Mouse (Mus musculus): ENCODE measurements at regions not wholly inside any gene's neighbourhood (a gene's known extent, or its start where the extent isn't known, plus 50 kb on each side); places are given as distances from the start of the nearest gene placed in this dataset.
"Not testable (repeated sequence)": the region's sequence is repeated elsewhere in the genome, so short reads cannot be mapped to it uniquely, and the experiment has no call there.

DNA sequence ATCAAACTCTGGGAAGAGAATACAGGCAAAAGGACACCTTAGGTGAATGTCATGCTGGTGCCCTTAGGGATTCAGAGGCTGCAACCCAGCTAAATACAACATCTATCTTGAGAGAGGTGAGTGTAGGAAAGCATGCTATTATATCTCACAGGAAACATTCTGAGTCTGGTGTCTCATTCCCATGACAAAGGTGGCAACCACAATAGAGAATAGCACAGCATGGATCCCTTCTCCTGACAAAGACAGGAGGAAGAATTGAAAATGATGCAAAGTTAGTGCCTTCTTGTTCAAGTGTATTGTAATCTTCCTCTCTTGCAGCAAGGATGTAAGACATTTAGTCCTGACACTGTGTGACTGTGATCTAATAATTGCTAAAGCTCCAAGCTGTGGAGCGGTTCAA, 532.8 kb downstream of the Tfec start:
- TF ChIP-seq CTCF (IDR thresholded peaks at IDR 0.05; ENCODE audit: low read depth, low read length) = no peak
- no peak for TF ChIP-seq POLR2A (IDR thresholded peaks at IDR 0.05; ENCODE audit: borderline replicate concordance, low read depth, low read length)
- no peaks in the 10 kb centered on the region for H3K4me1 ChIP-seq (ENCODE audit: control insufficient read depth, insufficient read depth, low read length)
- no peak overlapping the region for H3K4me3 ChIP-seq (ENCODE audit: insufficient read depth, low read length)
- H3K27ac ChIP-seq (ENCODE audit: insufficient read depth, low read depth, low read length) = no peak overlapping the region

- TF ChIP-seq POLR2A (IDR thresholded peaks at IDR 0.05; ENCODE audit: borderline replicate concordance, low read depth, low read length) = no peak
- TF ChIP-seq CTCF (IDR thresholded peaks at IDR 0.05; ENCODE audit: low read depth, low read length) = no peak
- Histone ChIP-seq H3K27ac (ENCODE audit: insufficient read depth, low read depth, low read length) (no peak overlapping the region), H3K4me1 (ENCODE audit: control insufficient read depth, insufficient read depth, low read length) (no peaks in the 10 kb centered on the region), H3K4me3 (ENCODE audit: insufficient read depth, low read length) (no peak overlapping the region)
These were observed 536.2 kb downstream of the Tfec start for GRCm38 (mm10) chr6:16362057-16362456.

GRCm38 (mm10) chr6:16359881-16360711, 538.1 kb downstream of the Tfec start:
- not testable (repeated sequence) for H3K4me1 ChIP-seq (ENCODE audit: control insufficient read depth, insufficient read depth, low read length); H3K4me3 ChIP-seq (ENCODE audit: insufficient read depth, low read length); H3K27ac ChIP-seq (ENCODE audit: insufficient read depth, low read depth, low read length)

- H3K4me1 ChIP-seq (ENCODE audit: control insufficient read depth, insufficient read depth, low read length) = no peaks in the 10 kb centered on the region
- H3K4me3 ChIP-seq (ENCODE audit: insufficient read depth, low read length) = peak overlapping the region; percentile 8; the same call in 1 of the 2 replicates
- H3K27ac ChIP-seq (ENCODE audit: insufficient read depth, low read depth, low read length) = no peak overlapping the region
- TF ChIP-seq CTCF (IDR thresholded peaks at IDR 0.05; ENCODE audit: low read depth, low read length) (no peak), POLR2A (IDR thresholded peaks at IDR 0.05; ENCODE audit: borderline replicate concordance, low read depth, low read length) (no peak)
These were observed 538.8 kb downstream of the Tfec start for GRCm38 (mm10) chr6:16359464-16359863.

GRCm38 (mm10) chr6:16333638-16334037, 564.6 kb downstream of the Tfec start:
- no peak overlapping the region for H3K4me3 ChIP-seq (ENCODE audit: insufficient read depth, low read length)
- no peaks in the 10 kb centered on the region for H3K4me1 ChIP-seq (ENCODE audit: control insufficient read depth, insufficient read depth, low read length)
- TF ChIP-seq CTCF (IDR thresholded peaks at IDR 0.05; ENCODE audit: low read depth, low read length) (no peak), POLR2A (IDR thresholded peaks at IDR 0.05; ENCODE audit: borderline replicate concordance, low read depth, low read length) (no peak)
- no peak overlapping the region for H3K27ac ChIP-seq (ENCODE audit: insufficient read depth, low read depth, low read length)

DNA sequence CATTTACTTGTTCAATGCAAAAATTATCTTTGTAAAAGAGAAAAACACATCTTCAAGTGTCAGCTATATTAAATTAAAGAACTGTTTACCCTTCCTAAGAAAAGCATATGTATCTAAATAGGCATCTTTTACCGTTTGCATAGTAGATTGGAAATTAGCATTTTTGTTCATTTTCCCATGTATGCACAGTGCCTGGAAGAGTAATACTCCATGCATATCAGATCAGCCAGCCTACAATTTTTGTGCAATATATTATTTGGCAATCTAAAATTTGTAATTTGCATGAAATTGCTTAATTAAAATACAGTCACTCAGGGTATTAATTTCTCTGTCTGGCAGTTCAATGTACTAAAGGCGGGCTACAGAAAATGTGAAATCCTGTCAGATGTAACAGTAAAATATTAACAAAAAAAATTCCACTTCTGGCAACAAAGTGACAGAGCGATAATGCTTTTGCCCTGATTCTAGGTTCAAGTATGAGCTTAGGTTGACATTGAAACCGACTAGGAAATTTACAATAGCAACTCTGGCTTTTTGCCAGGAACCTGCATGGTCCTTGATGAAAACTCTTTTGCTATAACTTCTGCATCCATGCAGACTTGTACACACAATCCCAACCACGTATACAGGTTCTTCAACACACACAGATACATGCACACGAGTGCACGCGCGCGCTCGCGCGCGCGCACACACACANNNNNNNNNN, 583.8 kb downstream of the Tfec start:
- TF ChIP-seq POLR2A (IDR thresholded peaks at IDR 0.05; ENCODE audit: borderline replicate concordance, low read depth, low read length) (no peak), CTCF (IDR thresholded peaks at IDR 0.05; ENCODE audit: low read depth, low read length) (no peak)

GRCm38 (mm10) chr6:16312915-16313314, 585.3 kb downstream of the Tfec start:
- Histone ChIP-seq H3K4me3 (ENCODE audit: insufficient read depth, low read length) (no peak overlapping the region), H3K4me1 (ENCODE audit: control insufficient read depth, insufficient read depth, low read length) (no peaks in the 10 kb centered on the region), H3K27ac (ENCODE audit: insufficient read depth, low read depth, low read length) (no peak overlapping the region)
- TF ChIP-seq CTCF (IDR thresholded peaks at IDR 0.05; ENCODE audit: low read depth, low read length) (no peak), POLR2A (IDR thresholded peaks at IDR 0.05; ENCODE audit: borderline replicate concordance, low read depth, low read length) (no peak)

More for the DNA sequence above, 583.8 kb downstream of the Tfec start:
- Histone ChIP-seq H3K4me3 (ENCODE audit: insufficient read depth, low read length) (no peak overlapping the region), H3K4me1 (ENCODE audit: control insufficient read depth, insufficient read depth, low read length) (no peaks in the 10 kb centered on the region), H3K27ac (ENCODE audit: insufficient read depth, low read depth, low read length) (no peak overlapping the region)

- Histone ChIP-seq H3K27ac (ENCODE audit: insufficient read depth, low read depth, low read length) (no peak overlapping the region), H3K4me1 (ENCODE audit: control insufficient read depth, insufficient read depth, low read length) (no peaks in the 10 kb centered on the region), H3K4me3 (ENCODE audit: insufficient read depth, low read length) (no peak overlapping the region)
- no peak for TF ChIP-seq CTCF (IDR thresholded peaks at IDR 0.05; ENCODE audit: low read depth, low read length)
- no peak for TF ChIP-seq POLR2A (IDR thresholded peaks at IDR 0.05; ENCODE audit: borderline replicate concordance, low read depth, low read length)
These were observed 563.0 kb downstream of the Mdfic start for GRCm38 (mm10) chr6:16283328-16284072.

DNA sequence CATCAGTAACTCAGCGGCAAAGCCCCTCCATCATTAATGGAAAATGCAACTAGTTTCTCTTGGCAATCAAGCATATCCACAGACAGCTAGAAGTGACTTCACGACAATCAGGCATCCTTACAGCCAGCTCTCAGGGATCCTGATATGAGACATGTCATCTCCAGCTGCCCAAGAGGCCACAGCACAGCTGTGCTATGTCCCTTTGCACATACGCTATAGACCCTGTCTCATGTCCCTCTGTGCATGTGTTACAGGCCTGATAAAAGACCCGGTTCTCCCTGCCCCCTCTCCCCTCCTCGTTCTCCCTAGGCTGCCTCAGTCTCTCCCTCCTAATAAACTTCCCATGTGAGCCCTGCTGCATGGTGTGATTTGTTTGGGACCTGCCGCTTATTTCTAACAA, 561.5 kb downstream of the Mdfic start:
- H3K4me1 ChIP-seq (ENCODE audit: control insufficient read depth, insufficient read depth, low read length) = no peaks in the 10 kb centered on the region
- no peak overlapping the region for H3K27ac ChIP-seq (ENCODE audit: insufficient read depth, low read depth, low read length)
- TF ChIP-seq CTCF (IDR thresholded peaks at IDR 0.05; ENCODE audit: low read depth, low read length) (no peak), POLR2A (IDR thresholded peaks at IDR 0.05; ENCODE audit: borderline replicate concordance, low read depth, low read length) (no peak)
- no peak overlapping the region for H3K4me3 ChIP-seq (ENCODE audit: insufficient read depth, low read length)
